Mouse (Mus musculus) brown adipose tissue, adult 24 weeks (tissue): ENCODE data around the gene Acadm. TPM values are rescaled to one million over a fixed set of nuclear protein-coding genes. Genes with fewer than 3 reads are reported as not detected.

Source experiments
- H3K27ac ChIP-seq: fragments of 200-500 bp; replicated peaks from 2 replicates; pipeline ENCODE4 v1.5.1; 2012; ENCODE audit warnings: low read depth, mild to moderate bottlenecking, low read length
- H3K4me1 ChIP-seq: fragments of 200-500 bp; 2 replicates; pipeline ENCODE4 v1.6.1; 2012; ENCODE audit warnings: low read length, mixed read lengths; ENCODE audit not compliant: control insufficient read depth, insufficient read depth, insufficient read length
- H3K4me3 ChIP-seq: fragments of 200-500 bp; 2 replicates; pipeline ENCODE4 v1.5.1; 2012; ENCODE audit warnings: low read depth, mild to moderate bottlenecking, low read length, moderate library complexity; ENCODE audit not compliant: insufficient read depth
- polyA plus RNA-seq: library from polyadenylated mRNA; stranded (reverse); fragments of >200 nt; gene quantifications from 2 replicates; pipeline ENCODE4 v1.2.4, GENCODE M21; 2012; ENCODE audit not compliant: missing spikeins, insufficient read depth, insufficient read length

Gene Acadm
- polyA plus RNA-seq, 1 experiment = 2,059 TPM

GRCm38 (mm10) chr3:153895454-153895853, 49.0 kb downstream of the Acadm start:
- Histone ChIP-seq H3K4me1 (no peaks in the 10 kb centered on the region; the same call in 1 of the 2 replicates), H3K4me3 (no peak overlapping the region), H3K27ac (no peak overlapping the region)

- Histone ChIP-seq H3K27ac (no peak overlapping the region), H3K4me3 (no peak overlapping the region), H3K4me1 (no peaks in the 10 kb centered on the region)
These were observed 55.1 kb downstream of the Acadm start for GRCm38 (mm10) chr3:153889188-153889781.

GRCm38 (mm10) chr3:153888141-153888540, 56.3 kb downstream of the Acadm start:
- H3K4me3 ChIP-seq = no peak overlapping the region
- H3K27ac ChIP-seq = no peak overlapping the region
- no peaks in the 10 kb centered on the region for H3K4me1 ChIP-seq

- Histone ChIP-seq H3K4me3 (no peak overlapping the region), H3K27ac (no peak overlapping the region), H3K4me1 (no peaks in the 10 kb centered on the region)
These were observed 58.1 kb downstream of the Acadm start for GRCm38 (mm10) chr3:153886296-153886695.

Other genes starting within 250 kb of the Acadm start
- gene St6galnac3, start 219.5 kb downstream of the Acadm start, polyA plus RNA-seq = 1.4 and 4.4 TPM in 2 replicates
- gene Asb17, start 100.4 kb downstream of the Acadm start, polyA plus RNA-seq = not detected in 2 replicates
- not detected in 2 replicates for gene Msh4, start 38.5 kb downstream of the Acadm start, polyA plus RNA-seq
- gene Rabggtb, start 31.6 kb downstream of the Acadm start, polyA plus RNA-seq = 58.5 and 83.9 TPM in 2 replicates
- gene Slc44a5, start 28.8 kb upstream of the Acadm start, polyA plus RNA-seq = not detected in 2 replicates